Mouse (Mus musculus): ENCODE measurements around the gene Tmc3. TPM values are rescaled to one million over a fixed set of nuclear protein-coding genes. Genes with fewer than 3 reads are reported as not detected.

Tmc3 gene
- total and polyA plus RNA-seq, 3 experiments: 0.08 to 0.11 TPM; not detected in 1

DNA sequence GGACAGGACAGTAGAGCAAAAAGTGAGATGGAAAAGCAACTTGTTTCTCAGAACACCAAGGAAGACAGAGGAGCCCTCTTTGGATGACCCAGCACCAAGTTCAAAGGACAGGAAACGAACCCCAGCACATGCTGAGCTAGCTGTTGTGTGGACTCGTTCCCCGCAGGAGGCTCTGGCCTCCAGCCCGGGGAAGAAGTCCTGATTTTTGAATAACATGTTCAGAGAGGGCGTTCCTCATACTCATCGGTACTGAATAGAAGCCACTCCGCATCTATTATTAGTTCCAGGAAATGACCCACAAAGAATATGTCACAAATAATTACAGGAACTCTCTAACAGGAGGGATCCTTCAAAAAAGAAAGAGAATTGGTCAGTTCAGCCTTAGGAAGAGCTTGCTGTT, 18.8 kb upstream of the Tmc3 start:
- Histone ChIP-seq H3K27me3 (ENCODE audit: control insufficient read depth, insufficient read depth, low read length) (no peaks in the 10 kb centered on the region), H3K4me1 (ENCODE audit: control insufficient read depth, insufficient read depth, low read length) (peaks cover 9% of the 10 kb centered on the region), H3K9ac (ENCODE audit: low read depth, low read length) (no peak overlapping the region), H3K27ac (peak overlapping the region; percentile 40), H3K79me2 (replicated peaks; ENCODE audit: control insufficient read depth, insufficient read depth, low read length) (no peaks in the 10 kb centered on the region), H3K4me3 (no peak overlapping the region), H3K36me3 (ENCODE audit: control insufficient read depth, insufficient read depth, low read length) (peaks cover 3% of the 10 kb centered on the region)
- WGBS: 14% methylated on average over 7 of the region's 7 CpGs
- intact Hi-C loops (cut with DNase I): loop anchor here (5.0 kb wide), 1 partner anchor 321 kb away; no protein-coding TSS in a partner anchor
- DNase-seq: peak; percentile 52 to 68
- TF ChIP-seq CTCF (IDR thresholded peaks at IDR 0.05) (no peak), EP300 (IDR thresholded peaks at IDR 0.05; ENCODE audit: insufficient read depth, low read depth, low read length) (0 out of 2 replicates have a peak, but pooled peaks have one; percentile 48), POLR2A (IDR thresholded peaks at IDR 0.05; ENCODE audit: insufficient read depth, low read depth, low read length) (no peak)

DNA sequence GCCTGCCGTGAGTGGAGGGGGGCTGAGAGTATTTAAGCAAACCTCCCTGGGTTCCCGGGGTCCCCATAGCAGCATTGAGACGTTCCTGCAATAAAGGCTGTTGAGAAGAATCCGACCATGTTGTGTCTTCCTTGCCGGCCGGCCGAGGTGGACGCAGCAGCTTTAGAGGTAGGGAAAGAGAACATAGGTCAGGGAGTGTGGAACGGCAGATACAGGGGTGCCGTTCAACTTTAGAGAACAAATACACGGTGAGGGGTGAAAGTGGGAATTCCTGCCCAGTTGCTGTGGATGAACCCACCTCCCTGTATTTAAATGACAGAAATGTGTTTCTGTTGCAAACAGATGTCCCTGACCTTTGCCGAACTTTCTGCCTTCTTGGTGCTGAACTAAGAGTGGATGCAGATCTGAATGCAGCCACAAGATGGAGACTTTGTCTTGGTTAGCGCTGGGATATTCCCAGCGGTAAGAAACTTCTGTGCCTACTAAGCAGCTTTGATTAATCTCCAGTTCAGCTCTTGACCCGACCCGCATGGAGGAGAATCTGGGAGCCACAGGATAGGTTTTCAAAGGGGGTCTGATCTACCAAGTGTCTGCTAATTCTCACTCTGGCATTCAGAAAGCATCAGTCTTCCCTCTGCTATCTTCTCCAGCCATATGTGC, 16.8 kb upstream of the Tmc3 start:
- H3K4me1 ChIP-seq (ENCODE audit: control insufficient read depth, insufficient read depth, low read length): peaks cover 11% of the 10 kb centered on the region
- no peak overlapping the region for H3K4me3 ChIP-seq
- H3K79me2 ChIP-seq (replicated peaks; ENCODE audit: control insufficient read depth, insufficient read depth, low read length): no peaks in the 10 kb centered on the region
- peak; percentile 51 to 52 for DNase-seq
- TF ChIP-seq EP300 (IDR thresholded peaks at IDR 0.05; ENCODE audit: insufficient read depth, low read depth, low read length): 0 out of 2 replicates have a peak, but pooled peaks have one; percentile 39
- no peak for TF ChIP-seq POLR2A (IDR thresholded peaks at IDR 0.05; ENCODE audit: insufficient read depth, low read depth, low read length)
- no peak; the same call in 1 of the 2 replicates for TF ChIP-seq CTCF (IDR thresholded peaks at IDR 0.05)
- no peak overlapping the region for H3K27ac ChIP-seq
- no peak overlapping the region for H3K9ac ChIP-seq (ENCODE audit: low read depth, low read length)
- H3K27me3 ChIP-seq (ENCODE audit: control insufficient read depth, insufficient read depth, low read length): no peaks in the 10 kb centered on the region
- H3K36me3 ChIP-seq (ENCODE audit: control insufficient read depth, insufficient read depth, low read length): peaks cover 3% of the 10 kb centered on the region
- WGBS: 45% methylated on average over 16 of the region's 16 CpGs
- intact Hi-C loops (cut with DNase I): loop anchor here (1.0 to 5.0 kb wide), 6 partner anchors 32 to 319 kb away; partner anchors contain the start of gene Stard5

DNA sequence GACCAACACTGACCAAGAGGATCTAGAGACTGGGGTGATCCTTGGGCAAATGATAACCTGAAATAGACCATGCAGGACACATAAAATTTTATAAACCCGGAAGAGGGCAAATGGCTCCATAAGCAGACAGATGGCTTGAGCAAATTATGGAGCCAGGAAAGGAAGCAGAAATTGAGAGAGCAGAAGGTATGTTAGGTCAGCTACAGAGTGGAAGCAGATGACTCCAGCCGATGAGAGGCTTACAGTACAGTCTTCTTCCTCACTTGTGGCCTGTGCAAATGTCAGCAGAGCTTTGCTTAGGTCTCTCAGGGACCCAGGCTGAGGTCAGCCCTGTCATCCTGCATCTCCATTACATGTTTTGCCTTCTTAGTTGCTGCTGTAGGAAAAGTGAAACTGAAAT, 15.9 kb upstream of the Tmc3 start:
- no peak overlapping the region for H3K9ac ChIP-seq (ENCODE audit: low read depth, low read length)
- H3K36me3 ChIP-seq (ENCODE audit: control insufficient read depth, insufficient read depth, low read length): peaks cover 3% of the 10 kb centered on the region
- H3K4me3 ChIP-seq: no peak overlapping the region
- no peaks in the 10 kb centered on the region for H3K27me3 ChIP-seq (ENCODE audit: control insufficient read depth, insufficient read depth, low read length)
- peaks cover 11% of the 10 kb centered on the region for H3K4me1 ChIP-seq (ENCODE audit: control insufficient read depth, insufficient read depth, low read length)
- 77% methylated on average over 2 of the region's 2 CpGs for WGBS
- no peak for DNase-seq
- no peak for TF ChIP-seq EP300 (IDR thresholded peaks at IDR 0.05; ENCODE audit: insufficient read depth, low read depth, low read length)
- H3K27ac ChIP-seq: no peak overlapping the region
- no peaks in the 10 kb centered on the region for H3K79me2 ChIP-seq (replicated peaks; ENCODE audit: control insufficient read depth, insufficient read depth, low read length)
- intact Hi-C loops (cut with DNase I): loop anchor here (1.0 to 5.0 kb wide), 5 partner anchors 31 to 318 kb away; partner anchors contain the start of gene Stard5

DNA sequence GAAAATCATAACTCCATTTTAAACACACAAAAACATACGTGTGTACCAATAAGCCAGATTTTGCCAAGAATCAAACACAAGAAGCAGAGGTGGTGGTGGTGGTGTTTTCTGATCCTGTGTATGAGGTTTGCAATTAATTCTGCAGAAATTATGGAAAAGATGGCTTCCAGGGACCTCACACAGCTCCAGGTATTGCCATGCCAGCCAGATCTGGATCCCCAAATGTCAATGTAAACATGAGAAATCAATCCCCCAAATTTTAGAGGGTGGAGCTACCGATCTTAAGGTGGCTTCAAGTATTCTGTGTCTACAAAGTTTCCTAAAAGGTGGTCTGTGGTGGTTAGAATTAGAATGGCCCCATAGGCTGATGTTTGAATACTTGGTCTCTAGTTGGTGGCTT, 15.3 kb upstream of the Tmc3 start:
- no peak for DNase-seq
- Histone ChIP-seq H3K4me1 (ENCODE audit: control insufficient read depth, insufficient read depth, low read length) (peaks cover 11% of the 10 kb centered on the region), H3K27me3 (ENCODE audit: control insufficient read depth, insufficient read depth, low read length) (no peaks in the 10 kb centered on the region), H3K27ac (no peak overlapping the region), H3K4me3 (no peak overlapping the region), H3K9ac (ENCODE audit: low read depth, low read length) (no peak overlapping the region), H3K36me3 (ENCODE audit: control insufficient read depth, insufficient read depth, low read length) (peaks cover 3% of the 10 kb centered on the region), H3K79me2 (replicated peaks; ENCODE audit: control insufficient read depth, insufficient read depth, low read length) (no peaks in the 10 kb centered on the region)
- 88% methylated on average over 2 of the region's 2 CpGs for WGBS
- intact Hi-C loops (cut with DNase I): loop anchor here (2.0 to 5.0 kb wide), 3 partner anchors 61 to 318 kb away; partner anchors contain the start of gene Stard5
- TF ChIP-seq POLR2A (IDR thresholded peaks at IDR 0.05; ENCODE audit: insufficient read depth, low read depth, low read length) (no peak), EP300 (IDR thresholded peaks at IDR 0.05; ENCODE audit: insufficient read depth, low read depth, low read length) (no peak), CTCF (IDR thresholded peaks at IDR 0.05) (no peak)

DNA sequence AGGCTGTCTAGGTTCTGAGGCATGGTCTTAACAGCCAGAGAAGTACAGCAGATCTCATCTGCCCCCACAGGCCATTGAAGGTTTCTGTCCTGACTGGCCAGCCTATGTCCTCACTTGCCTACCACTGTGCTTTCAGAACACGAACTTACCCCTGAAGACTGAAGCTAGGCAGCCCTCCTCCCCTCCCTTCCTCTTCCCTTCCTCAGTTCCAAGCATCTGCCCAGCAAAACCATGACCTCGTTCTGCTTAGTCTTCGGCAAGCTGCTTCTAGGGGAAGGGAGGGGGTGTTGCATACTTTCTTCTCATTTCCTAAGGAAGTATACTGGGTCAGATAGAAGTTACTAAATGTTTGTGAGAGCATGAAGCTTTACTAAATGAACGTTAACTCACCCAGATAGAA, 13.7 kb upstream of the Tmc3 start:
- 23% methylated on average over 4 of the region's 4 CpGs for WGBS
- H3K27ac ChIP-seq: no peak overlapping the region

DNA sequence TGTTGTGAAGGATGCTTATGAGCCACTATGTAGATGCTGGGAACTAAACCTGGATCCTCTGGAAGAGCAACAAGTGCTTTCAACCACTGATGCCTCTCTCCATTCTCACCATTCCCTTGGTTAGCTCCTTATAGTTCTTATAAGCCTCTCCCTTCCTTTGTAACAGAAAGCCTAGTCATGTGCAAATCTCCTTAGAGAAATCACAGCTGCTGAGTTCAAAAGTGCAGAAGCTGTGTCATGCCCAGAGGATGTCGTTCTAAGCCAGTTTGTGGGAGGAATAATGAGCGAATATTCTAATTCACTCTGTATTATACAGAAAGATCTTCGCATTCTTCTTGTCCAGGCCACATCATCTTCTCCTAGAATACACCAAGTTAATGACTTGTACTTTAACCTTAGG, 12.8 kb upstream of the Tmc3 start:
- WGBS: 32% methylated on average over 3 of the region's 3 CpGs
- no peak for TF ChIP-seq POLR2A (IDR thresholded peaks at IDR 0.05; ENCODE audit: insufficient read depth, low read depth, low read length)
- TF ChIP-seq EP300 (IDR thresholded peaks at IDR 0.05; ENCODE audit: insufficient read depth, low read depth, low read length): no peak
- no peak for TF ChIP-seq CTCF (IDR thresholded peaks at IDR 0.05)
- Histone ChIP-seq H3K4me1 (ENCODE audit: control insufficient read depth, insufficient read depth, low read length) (peaks cover 6% of the 10 kb centered on the region), H3K27me3 (ENCODE audit: control insufficient read depth, insufficient read depth, low read length) (no peaks in the 10 kb centered on the region), H3K27ac (no peak overlapping the region), H3K36me3 (ENCODE audit: control insufficient read depth, insufficient read depth, low read length) (no peaks in the 10 kb centered on the region), H3K79me2 (replicated peaks; ENCODE audit: control insufficient read depth, insufficient read depth, low read length) (no peaks in the 10 kb centered on the region), H3K9ac (ENCODE audit: low read depth, low read length) (no peak overlapping the region), H3K4me3 (no peak overlapping the region)
- intact Hi-C loops (cut with DNase I): no loop called here
- no peak for DNase-seq

More for the DNA sequence above, 13.7 kb upstream of the Tmc3 start:
- DNase-seq: no peak
- H3K27me3 ChIP-seq (ENCODE audit: control insufficient read depth, insufficient read depth, low read length): no peaks in the 10 kb centered on the region
- TF ChIP-seq EP300 (IDR thresholded peaks at IDR 0.05; ENCODE audit: insufficient read depth, low read depth, low read length) (no peak), CTCF (IDR thresholded peaks at IDR 0.05) (no peak), POLR2A (IDR thresholded peaks at IDR 0.05; ENCODE audit: insufficient read depth, low read depth, low read length) (no peak)
- H3K4me1 ChIP-seq (ENCODE audit: control insufficient read depth, insufficient read depth, low read length): peaks cover 6% of the 10 kb centered on the region
- H3K79me2 ChIP-seq (replicated peaks; ENCODE audit: control insufficient read depth, insufficient read depth, low read length): no peaks in the 10 kb centered on the region
- intact Hi-C loops (cut with DNase I): no loop called here
- H3K9ac ChIP-seq (ENCODE audit: low read depth, low read length): no peak overlapping the region
- H3K4me3 ChIP-seq: no peak overlapping the region
- no peaks in the 10 kb centered on the region; the same call in 1 of the 2 replicates for H3K36me3 ChIP-seq (ENCODE audit: control insufficient read depth, insufficient read depth, low read length)
